Mouse (Mus musculus): ENCODE data around the gene Golph3l.

Gene Golph3l

DNA sequence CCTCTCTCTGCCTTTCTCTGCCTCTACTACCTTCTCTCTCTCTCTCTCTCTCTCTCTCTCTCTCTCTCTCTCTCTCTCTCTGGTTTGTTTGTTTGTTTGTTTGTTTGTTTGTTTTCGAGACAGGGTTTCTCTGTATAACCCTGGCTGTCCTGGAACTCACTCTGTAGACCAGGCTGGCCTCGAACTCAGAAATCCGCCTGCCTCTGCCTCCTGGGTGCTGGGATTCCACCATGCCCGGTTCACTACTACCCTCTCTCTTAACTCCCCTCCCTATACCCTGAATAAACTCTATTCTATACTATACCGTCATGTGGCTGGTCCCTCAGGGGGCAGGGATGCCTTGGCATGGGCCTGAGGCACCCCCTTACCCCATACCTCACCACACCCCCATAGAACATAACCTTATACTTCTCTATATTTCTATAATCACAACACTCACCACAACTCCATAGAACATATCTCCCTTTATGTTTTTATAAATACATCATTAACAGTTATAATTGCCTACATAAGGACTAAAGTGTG lies 35.3 kb downstream of the Golph3l start:
- DNase-seq (ENCODE audit: inconsistent age in 2 of 2, low spot score in 1 of 2): peak in 1 of 2 experiments; percentile 55

DNA sequence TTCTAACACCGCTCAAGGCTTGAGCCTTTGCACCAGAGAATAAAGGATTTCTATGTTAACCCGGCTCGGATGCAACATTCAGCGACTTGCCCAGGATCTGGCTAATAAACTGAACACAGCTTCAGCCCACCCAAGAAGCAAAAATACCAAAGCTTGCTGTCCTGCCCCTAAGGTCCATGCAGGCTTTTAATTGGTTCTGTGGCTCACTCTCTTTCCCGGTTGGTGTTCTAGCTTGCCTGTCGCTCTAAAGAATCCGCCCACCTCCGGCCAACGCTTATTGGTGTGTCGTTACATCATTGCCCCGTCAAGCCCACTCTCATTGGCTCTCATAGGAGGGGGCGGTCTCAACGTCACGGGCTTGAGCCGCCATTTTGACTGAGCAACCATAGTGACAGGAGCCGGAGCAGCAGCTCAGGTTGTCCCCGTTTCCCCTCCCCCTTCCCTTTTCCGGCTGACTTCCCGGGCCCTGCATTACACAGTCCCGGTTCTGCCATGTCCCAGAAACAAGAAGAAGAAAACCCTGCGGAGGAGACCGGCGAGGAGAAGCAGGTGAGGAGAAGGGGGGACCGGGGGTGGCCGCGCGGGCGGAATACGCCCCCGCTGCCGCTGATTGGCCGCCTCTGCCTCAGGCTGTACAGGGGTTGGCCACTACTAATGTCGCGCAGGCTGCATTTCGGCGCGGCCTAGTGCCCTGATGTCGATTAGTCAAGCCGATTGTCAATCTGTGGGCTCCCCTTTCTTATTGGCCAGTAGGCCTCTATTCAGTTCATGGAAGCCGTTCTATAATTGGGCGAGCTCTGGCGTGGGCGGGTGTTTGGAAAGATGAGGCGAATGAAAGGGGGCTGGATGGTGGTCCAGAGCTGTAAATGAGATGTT lies 36.1 kb downstream of the Golph3l start, which contains the start of gene Ensa:
Ensa (plus strand) TSS at position 366 of the 876 bp plus-strand sequence.
- DNase-seq (ENCODE audit: inconsistent age in 2 of 2, low spot score in 1 of 2): peak; percentile 98 to 100

DNA sequence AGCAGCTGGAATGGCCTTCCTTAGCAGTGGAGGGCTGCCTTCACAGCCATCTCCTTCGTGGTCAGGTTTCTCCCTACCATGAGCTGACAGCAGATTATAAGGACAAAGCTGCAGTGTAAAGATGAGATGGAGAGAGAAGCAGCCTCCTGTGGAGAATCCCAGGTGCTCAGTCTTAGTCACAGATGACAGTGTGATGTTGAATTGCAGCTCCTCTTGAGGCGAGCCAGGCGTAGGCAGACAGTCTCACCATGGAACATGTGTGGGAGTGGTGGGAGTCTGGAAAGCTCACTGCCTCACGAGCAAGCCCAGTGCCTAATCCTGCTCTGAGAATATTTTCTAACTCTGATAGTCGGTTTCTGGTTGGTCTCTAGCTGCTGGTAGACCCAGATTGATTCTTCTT lies 39.0 kb downstream of the Golph3l start:
- DNase-seq (ENCODE audit: inconsistent age in 2 of 2, low spot score in 1 of 2): peak in 1 of 2 experiments; percentile 44

DNA sequence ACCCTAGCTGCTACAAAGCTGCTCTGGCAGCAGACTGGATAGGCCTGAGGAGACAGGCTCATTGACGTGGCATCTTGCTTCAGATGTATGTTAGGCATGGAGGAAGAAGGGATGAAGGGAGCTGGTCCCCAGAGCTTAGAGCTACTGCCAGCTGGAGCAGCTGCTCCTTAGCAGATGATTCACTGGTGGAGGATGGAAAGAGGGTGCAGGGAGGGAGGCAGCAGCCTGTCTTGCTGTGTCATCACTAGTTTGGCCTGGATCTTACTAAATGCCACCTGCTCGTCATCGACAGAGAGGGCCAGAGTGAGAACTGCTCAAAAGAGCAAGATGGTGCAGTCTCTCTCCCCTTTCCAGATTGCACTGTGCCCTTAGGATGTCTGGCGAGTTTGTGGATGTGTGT lies 41.0 kb downstream of the Golph3l start:
- DNase-seq (ENCODE audit: inconsistent age in 2 of 2, low spot score in 1 of 2): peak; percentile 82 to 86

DNA sequence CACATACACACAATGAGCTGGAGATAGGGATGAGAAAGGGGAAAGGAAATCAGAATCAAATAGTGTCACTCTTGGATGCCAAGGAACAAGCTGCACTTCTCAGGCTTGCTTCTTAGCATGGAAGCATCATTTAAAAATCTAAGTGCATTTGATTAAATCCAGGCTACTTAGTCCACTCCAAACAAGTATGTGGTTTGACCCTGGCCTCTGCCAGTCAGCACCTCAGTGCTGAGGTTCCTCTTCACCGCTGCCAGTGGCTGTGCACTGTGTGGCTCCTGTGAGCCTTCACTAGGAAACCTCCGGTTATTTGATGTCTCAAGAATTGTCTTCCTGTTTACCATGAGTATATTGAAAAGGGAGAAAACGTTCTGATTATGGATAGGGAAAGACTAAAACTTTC lies 42.1 kb downstream of the Golph3l start:
- peak in 1 of 2 experiments; percentile 59 for DNase-seq (ENCODE audit: inconsistent age in 2 of 2, low spot score in 1 of 2)

DNA sequence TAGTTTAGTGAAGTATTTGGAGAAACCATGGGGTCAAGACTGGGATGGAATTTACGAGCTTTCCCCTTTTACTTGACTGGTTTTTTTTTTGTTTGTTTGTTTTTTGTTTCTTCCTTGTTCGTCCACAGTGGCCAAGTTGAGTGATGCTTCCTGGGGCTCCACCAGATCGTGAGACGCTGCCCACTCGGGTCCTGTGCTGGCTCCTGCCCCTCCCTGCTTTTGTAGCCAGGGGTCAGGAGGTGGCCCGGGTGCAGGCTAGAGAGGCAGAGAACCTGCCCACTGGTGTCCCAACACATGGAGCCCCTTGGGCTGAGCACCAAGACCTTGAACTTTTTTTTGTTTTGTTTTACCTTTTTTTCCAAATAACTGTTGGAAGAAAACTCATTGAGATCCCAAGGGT lies 42.6 kb downstream of the Golph3l start:
- DNase-seq (ENCODE audit: inconsistent age in 2 of 2, low spot score in 1 of 2): peak in 1 of 2 experiments; percentile 54

DNA sequence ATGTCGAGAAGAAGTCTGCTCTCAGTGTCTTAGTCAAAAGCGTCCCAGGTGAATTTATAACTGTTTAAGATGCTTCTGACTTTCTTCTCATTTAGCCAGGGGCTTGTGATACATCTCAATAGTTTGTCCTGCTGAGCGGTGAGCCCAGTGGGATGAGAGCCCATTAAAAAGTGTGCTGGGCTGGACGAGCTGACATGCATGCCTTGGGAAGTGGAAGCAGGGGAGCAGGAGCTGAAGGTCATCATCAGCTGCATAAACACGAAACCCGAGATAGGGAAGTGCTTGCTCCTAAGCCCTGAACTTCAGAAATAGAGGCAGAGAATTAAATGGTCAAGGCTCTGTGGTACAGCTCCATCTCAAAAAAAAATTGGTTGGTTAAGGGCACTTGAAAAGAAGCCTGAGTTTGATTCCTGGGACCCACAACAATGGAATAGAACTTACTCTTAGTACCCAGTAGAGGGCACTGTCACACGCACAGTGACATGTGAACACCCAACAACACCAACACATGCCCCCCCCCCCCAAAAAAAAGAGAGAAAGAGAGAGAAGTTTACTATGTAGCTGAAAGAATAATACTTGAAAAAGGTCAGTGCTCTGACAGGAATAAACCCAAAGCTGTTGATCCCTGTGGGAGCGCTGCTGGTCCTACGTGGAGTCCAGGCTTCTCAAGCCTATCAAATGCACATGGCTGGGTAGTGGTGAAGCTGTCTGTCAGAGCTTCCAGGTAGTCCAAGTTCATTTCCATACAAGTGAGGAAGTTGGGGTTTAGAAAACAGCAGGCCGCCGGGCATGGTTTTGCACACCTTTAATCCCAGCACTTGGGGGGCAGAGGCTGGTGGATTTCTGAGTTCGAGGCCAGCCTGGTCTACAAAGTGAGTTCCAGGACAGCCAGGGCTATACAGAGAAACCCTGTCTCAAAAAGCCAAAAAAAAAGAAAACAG lies 44.2 kb downstream of the Golph3l start:
- peak in 1 of 2 experiments; percentile 77 for DNase-seq (ENCODE audit: inconsistent age in 2 of 2, low spot score in 1 of 2)

DNA sequence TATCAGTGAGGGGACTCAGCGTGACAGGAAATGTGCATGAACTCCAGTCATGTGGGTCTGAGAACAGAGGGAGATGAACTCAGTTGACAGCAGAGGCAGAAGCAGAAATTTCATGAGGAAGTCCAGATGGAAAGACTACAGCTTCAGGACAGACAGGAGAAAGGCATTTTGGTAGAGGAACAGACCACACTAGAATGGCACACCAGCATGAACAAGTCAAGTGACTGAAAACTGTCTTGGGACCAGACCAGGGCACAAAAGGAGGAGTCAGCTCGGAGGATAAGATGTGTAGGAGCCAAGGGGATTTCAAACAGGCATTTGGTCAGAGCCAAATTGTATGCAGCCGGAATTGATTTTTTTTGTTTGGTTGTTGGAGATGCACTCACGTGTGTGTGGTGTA lies 46.9 kb downstream of the Golph3l start:
- DNase-seq (ENCODE audit: inconsistent age in 2 of 2, low spot score in 1 of 2): peak in 1 of 2 experiments; percentile 60

DNA sequence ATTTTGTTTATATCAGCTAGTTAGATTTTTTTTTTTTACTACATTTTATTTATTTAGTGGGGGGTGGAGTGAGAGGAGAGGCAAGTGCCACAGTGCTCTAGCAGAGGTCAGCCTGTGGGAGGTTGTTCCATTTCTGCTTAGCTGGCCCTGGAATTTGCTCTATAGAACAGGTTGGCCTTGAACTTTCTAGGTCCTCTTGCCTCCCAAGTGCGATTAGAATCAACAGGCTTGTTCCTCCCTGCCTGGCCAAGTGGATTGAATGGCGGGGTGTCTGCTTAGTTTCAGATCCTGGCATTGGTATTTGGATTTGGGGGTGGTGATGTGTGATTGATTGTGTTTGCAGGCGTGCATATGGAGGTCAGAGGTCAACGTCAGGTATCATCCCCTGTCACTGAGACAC lies 47.3 kb downstream of the Golph3l start:
- DNase-seq (ENCODE audit: inconsistent age in 2 of 2, low spot score in 1 of 2): no peak

DNA sequence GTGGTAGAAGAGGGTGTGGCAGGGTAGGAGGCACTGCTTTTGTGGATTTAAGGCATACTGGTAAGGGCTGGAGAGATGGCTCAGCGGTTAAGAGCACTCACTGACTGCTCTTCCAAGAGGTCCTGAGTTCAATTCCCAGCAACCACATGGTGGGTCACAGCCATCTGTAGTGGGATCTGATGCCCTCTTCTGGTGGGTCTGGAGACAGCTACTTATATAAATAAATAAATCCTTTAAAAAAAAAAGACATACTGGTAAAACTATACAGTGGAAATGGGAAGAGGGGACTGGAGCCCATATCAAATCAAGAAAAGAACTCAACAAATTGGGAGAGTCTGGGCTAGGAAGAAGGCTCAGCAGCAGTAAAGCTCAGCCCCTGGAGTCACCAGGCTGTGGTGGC lies 51.0 kb downstream of the Golph3l start:
- DNase-seq (ENCODE audit: inconsistent age in 2 of 2, low spot score in 1 of 2): no peak

DNA sequence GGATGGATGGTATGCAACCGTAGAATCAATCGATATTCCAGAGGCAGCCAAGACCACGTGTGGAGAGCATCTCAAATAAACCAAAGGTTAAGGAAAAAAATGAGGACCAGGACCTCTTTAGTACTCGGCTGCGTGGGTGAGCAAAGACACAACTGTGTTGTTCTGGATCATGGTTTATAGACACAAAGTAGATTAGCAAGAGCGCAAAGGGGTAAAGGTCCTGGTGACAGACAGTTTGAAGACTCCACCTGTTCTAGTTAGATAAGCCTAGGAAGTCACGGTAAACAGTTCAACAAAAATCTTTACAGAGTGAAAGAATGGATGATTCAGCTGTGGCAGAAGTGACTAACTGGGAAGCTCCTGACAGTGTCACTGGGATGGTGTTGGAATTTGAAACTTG lies 54.4 kb downstream of the Golph3l start:
- DNase-seq (ENCODE audit: inconsistent age in 2 of 2, low spot score in 1 of 2): no peak

DNA sequence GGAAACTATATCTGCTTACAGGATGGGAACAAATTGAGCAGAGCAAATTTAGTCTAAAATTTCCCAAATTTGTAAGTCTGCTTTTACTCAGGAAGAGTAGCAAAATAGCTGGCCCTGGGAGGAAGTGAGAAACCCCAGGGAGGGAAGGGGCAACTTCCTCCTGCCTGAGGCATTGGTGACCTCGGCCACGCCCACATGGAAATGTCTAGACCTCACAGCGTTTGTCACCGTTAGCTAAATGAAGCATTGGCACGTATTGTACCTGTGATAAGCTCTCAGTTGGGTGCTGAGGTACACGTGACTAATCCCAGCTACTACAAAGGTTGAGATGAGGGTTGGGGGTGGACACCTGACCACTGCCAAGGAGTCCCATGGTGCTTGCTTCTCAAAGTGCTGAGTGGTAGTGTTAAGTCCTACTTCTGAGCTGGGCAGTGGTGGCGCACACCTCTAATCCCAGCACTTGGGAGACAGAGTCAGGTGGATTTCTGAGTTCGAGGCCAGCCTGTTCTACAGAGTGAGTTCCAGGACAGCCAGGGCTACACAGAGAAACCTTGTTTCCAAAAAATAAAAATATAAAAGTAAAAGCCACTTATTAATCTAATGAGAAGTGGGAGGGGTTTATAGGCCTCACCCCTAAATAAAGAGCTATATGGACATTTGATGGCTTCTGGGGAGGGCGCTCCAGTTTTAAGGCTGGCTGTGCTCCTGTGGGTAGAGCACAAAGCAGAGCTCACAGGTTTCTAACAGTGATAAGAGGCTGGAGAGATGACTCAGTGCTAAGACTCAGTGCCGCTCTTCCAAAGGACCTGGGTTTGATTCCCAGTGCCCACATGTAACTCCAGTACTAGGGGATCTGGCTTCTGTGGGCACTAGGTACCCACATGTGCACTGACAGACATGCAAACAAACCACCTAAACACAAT lies 56.8 kb downstream of the Golph3l start:
- peak in 1 of 2 experiments; percentile 60 for DNase-seq (ENCODE audit: inconsistent age in 2 of 2, low spot score in 1 of 2)

DNA sequence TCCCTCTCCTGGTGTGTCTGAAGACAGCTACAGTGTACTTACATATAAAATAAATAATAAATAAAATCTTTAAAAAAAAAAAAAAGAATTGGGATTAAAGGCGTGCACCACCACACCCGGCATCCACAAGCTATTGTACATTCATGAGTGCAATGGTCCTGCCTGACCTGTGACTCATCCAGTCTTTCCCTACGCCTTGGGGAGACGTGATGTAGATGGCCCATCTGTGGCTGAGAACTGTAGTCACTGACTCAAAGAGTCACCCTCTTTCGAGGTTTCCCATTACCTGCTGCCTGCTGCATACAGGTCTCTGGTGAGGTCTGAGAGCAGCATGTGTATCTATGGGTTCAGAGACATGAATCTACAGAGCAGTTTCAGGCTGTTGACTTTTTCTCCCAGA lies 59.3 kb downstream of the Golph3l start:
- DNase-seq (ENCODE audit: inconsistent age in 2 of 2, low spot score in 1 of 2): no peak

DNA sequence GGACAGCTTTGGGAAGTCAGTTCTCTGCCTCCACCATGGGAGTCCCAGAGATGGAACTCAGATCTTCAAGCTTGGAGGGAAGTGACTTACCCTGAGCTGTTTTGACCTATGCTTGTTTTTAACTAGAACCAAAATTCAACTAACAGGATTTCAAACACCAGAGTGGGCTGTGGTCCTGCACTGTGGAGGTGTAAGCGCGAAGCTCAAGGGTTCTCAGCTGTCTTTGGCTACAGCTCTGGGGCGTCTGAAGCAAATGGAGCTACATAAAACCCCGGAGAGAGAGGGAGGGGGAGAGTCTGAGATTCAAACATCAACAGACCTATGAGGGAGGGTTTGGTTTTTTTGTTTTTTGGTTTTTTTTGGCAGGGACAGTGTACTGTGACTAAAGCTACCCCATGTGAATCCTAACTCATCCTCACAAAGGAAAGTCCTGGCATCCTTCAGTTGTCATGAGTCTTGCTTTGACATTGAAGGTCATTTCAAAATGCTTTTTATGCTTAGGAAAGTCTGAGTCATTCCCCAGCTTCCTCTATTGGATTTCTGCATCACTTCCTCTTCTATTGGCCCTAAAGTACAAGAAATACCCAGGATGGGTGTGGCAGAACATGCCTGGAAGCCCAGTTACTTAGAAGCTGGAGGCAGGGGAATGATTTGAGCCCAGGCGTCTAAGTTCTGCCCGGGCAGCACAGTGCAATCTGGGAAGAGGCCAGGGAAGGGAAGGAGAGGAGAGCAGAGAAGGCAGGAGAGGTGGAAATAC lies 61.7 kb downstream of the Golph3l start:
- DNase-seq (ENCODE audit: inconsistent age in 2 of 2, low spot score in 1 of 2): peak; percentile 74 to 94

DNA sequence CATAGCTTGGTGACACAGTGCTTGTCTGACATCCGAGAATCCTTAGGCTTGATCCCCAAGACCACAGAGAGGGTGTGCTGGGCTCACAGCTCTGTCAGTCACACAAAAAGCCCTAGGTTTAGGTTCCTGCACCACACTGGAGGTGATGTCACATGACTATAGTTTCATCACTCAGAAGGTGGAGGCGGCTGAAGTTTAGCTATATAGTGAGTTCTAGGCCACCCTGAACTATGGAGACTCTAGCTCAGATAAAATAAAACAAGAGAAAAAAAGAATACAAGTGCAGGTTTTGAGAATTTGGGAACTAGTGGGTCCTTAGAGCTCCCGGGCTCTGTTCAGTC lies 62.3 kb downstream of the Golph3l start:
- no peak for DNase-seq (ENCODE audit: inconsistent age in 2 of 2, low spot score in 1 of 2)

DNA sequence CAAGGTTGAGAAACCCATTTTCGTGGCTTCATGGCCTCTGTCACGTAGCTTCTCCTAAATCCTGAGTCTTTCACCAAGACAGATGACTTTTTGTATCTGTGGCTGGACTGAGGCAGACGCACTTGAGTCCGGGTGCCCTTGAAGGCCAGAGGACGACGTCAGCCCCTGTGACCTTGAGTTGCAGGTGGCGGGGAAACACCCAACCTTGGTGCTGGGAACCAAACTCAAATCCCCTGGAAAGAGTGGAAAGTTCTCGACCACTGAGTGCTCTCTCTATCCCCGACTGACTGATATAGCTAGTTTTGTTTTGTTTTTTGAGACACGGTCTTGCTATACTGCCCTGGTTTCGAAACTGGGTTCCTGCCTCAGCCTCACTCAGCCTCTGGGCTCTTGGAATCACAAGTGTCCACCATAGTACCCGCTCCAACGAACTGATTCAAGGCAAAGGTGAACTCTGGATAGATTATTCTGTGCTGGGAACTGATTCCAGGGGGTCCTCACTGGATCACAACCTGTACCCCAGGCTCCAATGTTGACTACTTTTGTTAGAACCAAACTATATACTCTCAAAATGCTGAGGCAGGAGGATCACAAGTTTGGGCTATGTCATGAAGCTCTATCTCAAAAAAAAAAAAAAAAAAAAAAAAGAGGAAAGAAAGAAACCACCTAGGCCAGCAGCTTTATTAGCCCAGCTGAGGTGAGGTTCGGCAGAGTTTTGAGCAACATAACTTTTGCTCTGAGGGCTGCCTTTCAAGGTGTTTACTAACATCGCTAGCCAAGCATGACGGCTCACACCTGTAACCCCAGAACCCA lies 62.9 kb downstream of the Golph3l start:
- peak in 1 of 2 experiments; percentile 77 for DNase-seq (ENCODE audit: inconsistent age in 2 of 2, low spot score in 1 of 2)

DNA sequence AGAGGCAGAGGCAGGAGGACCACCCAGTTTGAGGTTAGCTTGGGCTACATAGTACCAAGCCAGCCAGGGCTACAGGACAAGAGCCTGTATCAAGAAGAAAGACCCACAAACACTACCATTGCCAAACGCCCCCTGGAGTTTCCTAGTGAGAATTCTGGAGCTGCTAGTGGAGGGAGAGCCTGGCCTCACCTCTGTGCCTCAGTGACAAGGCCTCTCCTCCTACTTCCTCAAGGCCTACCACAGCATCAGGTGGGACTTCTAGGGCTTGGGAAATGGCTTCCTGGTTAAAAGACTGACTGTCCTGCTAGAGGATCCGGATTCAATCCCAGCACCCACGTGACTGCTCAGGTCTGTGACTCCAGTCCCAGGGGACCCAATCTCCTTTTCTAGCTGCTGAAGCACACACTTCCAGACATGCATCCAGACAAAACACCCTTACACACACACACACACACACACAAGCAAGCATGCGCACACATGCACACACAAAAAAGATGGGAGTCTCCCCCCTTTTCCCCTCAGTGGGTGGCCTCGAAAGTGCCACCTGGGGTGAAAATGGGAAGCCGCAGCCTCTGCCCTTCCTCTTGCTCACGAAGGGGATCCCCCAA lies 63.6 kb downstream of the Golph3l start:
- DNase-seq (ENCODE audit: inconsistent age in 2 of 2, low spot score in 1 of 2): no peak

DNA sequence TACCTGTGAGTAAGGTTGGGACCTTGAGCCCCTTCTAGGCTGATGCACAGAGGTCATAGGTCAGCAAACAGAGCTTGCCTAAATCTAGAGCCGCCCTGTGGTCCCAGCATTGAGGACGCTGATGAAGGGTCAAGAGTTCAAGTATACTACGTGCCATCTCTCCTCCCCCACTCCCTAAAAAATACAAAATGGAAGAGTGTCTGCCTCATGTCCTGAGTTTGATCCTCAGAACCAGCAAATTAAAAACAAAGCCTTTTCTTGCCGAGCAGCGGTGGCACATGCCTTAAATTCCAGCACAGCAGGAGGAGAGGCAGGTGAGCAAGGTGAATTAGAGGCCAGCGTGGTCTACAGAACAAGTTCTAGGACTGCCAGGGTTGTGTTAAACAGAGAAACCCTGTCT lies 64.1 kb downstream of the Golph3l start:
- no peak for DNase-seq (ENCODE audit: inconsistent age in 2 of 2, low spot score in 1 of 2)
